Mouse (Mus musculus) CH12.LX (cell line): ENCODE data around the gene Gramd1b. TPM values are rescaled to one million over a fixed set of nuclear protein-coding genes. Genes with fewer than 3 reads are reported as not detected.

Source experiments
- DNase-seq: peaks from one replicate; pipeline ENCODE4 v3.0.0-alpha.2; 2013; ENCODE audit errors: extremely low read depth
- H3K27ac ChIP-seq: 2 replicates; pipeline ENCODE4 v1.5.1; 2012; ENCODE audit warnings: low read depth, mild to moderate bottlenecking, control low read depth, moderate library complexity; ENCODE audit not compliant: insufficient read depth
- H3K27me3 ChIP-seq: replicated peaks from 2 replicates; pipeline ENCODE3; 2012; ENCODE audit warnings: inconsistent platforms
- H3K36me3 ChIP-seq, 2 experiments: replicated peaks in 1 of 2; 2 replicates each; pipeline versions ENCODE3 to v1.6.1; 2012; ENCODE audit warnings: inconsistent platforms in 1 of 2, low read length in 1 of 2, mild to moderate bottlenecking in 1 of 2, mixed read lengths in 1 of 2, moderate library complexity in 1 of 2; ENCODE audit not compliant: control insufficient read depth in 1 of 2, insufficient read depth in 1 of 2
- H3K4me1 ChIP-seq, 2 experiments: 2 replicates each; pipeline ENCODE4 v1.6.1; 2012; ENCODE audit warnings: inconsistent platforms in 1 of 2, moderate library complexity in 1 of 2; ENCODE audit not compliant: insufficient read depth in 2 of 2, control insufficient read depth in 1 of 2
- H3K4me2 ChIP-seq: 2 replicates; pipeline ENCODE4 v1.6.1; 2012; ENCODE audit warnings: low read depth, mild to moderate bottlenecking, control low read depth; ENCODE audit not compliant: poor library complexity, insufficient read depth, severe bottlenecking
- H3K4me3 ChIP-seq, 3 experiments: fragments of 150-350 bp in 1 of 3; sonication (generic) in 1 of 3; replicated peaks in 1 of 3; 2 replicates each; pipeline versions ENCODE3 to v1.5.1; 2011 to 2012; ENCODE audit warnings: low read depth in 2 of 3, low read length in 2 of 3, mild to moderate bottlenecking in 2 of 3, moderate library complexity in 2 of 3, control low read depth in 1 of 3, improper control_type of control experiment in 1 of 3, inconsistent platforms in 1 of 3, mixed read lengths in 1 of 3; ENCODE audit not compliant: poor library complexity in 1 of 3
- H3K79me2 ChIP-seq: replicated peaks from 2 replicates; pipeline ENCODE4 v1.6.1; 2012; ENCODE audit warnings: mild to moderate bottlenecking, moderate library complexity; ENCODE audit not compliant: control insufficient read depth, poor library complexity, insufficient read depth, severe bottlenecking; ENCODE audit errors: extremely low read depth
- H3K9ac ChIP-seq: 2 replicates; pipeline ENCODE4 v1.6.1; 2012; ENCODE audit warnings: low read depth, mild to moderate bottlenecking, control low read depth, moderate library complexity; ENCODE audit not compliant: insufficient read depth
- H3K9me3 ChIP-seq: replicated peaks from 2 replicates; pipeline ENCODE3; 2012; ENCODE audit warnings: low read length, inconsistent platforms, mixed read lengths
- CHD1 ChIP-seq: IDR thresholded peaks from 2 replicates; pipeline ENCODE4 v1.6.1; 2012; ENCODE audit warnings: low read depth, low read length, improper control_type of control experiment, inconsistent platforms
- CHD2 ChIP-seq: IDR thresholded peaks from 2 replicates; pipeline ENCODE4 v1.6.1; 2011; ENCODE audit warnings: low read length, improper control_type of control experiment
- CTCF ChIP-seq, 2 experiments: IDR thresholded peaks in 1 of 2; conservative IDR thresholded peaks in 1 of 2; 2 replicates each; pipeline ENCODE4 v1.5.1; 2011 to 2012; ENCODE audit warnings: low read depth in 2 of 2, low read length in 2 of 2, improper control_type of control experiment in 1 of 2, inconsistent platforms in 1 of 2, mild to moderate bottlenecking in 1 of 2, moderate library complexity in 1 of 2
- ELF1 ChIP-seq: IDR thresholded peaks from 2 replicates; pipeline ENCODE4 v1.6.1; 2014; ENCODE audit warnings: low read depth, mild to moderate bottlenecking, inconsistent platforms, low read length, improper control_type of control experiment
- EP300 ChIP-seq: IDR thresholded peaks from 2 replicates; pipeline ENCODE4 v1.6.1; 2011; ENCODE audit warnings: low read length, improper control_type of control experiment
- HCFC1 ChIP-seq: IDR thresholded peaks from 2 replicates; pipeline ENCODE4 v1.6.1; 2012; ENCODE audit warnings: low read depth, mild to moderate bottlenecking, inconsistent platforms, low read length, improper control_type of control experiment
- KAT2A ChIP-seq: IDR thresholded peaks from 2 replicates; pipeline ENCODE4 v1.6.1; 2012; ENCODE audit warnings: low read length, improper control_type of control experiment, inconsistent platforms; ENCODE audit not compliant: insufficient replicate concordance
- MAX ChIP-seq: IDR thresholded peaks from 2 replicates; pipeline ENCODE4 v1.6.1; 2011; ENCODE audit warnings: low read length, improper control_type of control experiment
- MXI1 ChIP-seq: IDR thresholded peaks from 2 replicates; pipeline ENCODE4 v1.6.1; 2011; ENCODE audit warnings: mild to moderate bottlenecking, low read depth, low read length, improper control_type of control experiment
- NELFE ChIP-seq: IDR thresholded peaks from 2 replicates; pipeline ENCODE4 v1.6.1; 2011; ENCODE audit warnings: low read depth, low read length, improper control_type of control experiment
- NRF1 ChIP-seq: IDR thresholded peaks from 2 replicates; pipeline ENCODE4 v1.6.1; 2014; ENCODE audit warnings: low read depth, mild to moderate bottlenecking, inconsistent platforms, low read length, improper control_type of control experiment, moderate library complexity
- POLR2A ChIP-seq: IDR thresholded peaks from 2 replicates; pipeline ENCODE4 v1.6.1; 2011; ENCODE audit warnings: low read depth, mild to moderate bottlenecking, improper control_type of control experiment, low read length
- POLR2AphosphoS2 ChIP-seq: IDR thresholded peaks from 2 replicates; pipeline ENCODE4 v1.6.1; 2011; ENCODE audit warnings: low read depth, low read length, improper control_type of control experiment
- RCOR1 ChIP-seq: conservative IDR thresholded peaks from 2 replicates; pipeline ENCODE4 v1.6.1; 2012; ENCODE audit warnings: low read depth, mild to moderate bottlenecking, inconsistent platforms, low read length, improper control_type of control experiment
- SMC3 ChIP-seq: IDR thresholded peaks from 2 replicates; pipeline ENCODE4 v1.6.1; 2011; ENCODE audit warnings: low read depth, low read length, improper control_type of control experiment
- TBP ChIP-seq: conservative IDR thresholded peaks from 2 replicates; pipeline ENCODE4 v1.6.1; 2011; ENCODE audit warnings: low read depth, low read length, improper control_type of control experiment
- TCF12 ChIP-seq: IDR thresholded peaks from 2 replicates; pipeline ENCODE4 v1.6.1; 2014; ENCODE audit warnings: low read depth, mild to moderate bottlenecking, inconsistent platforms, low read length, improper control_type of control experiment
- UBTF ChIP-seq: IDR thresholded peaks from 2 replicates; pipeline ENCODE4 v1.6.1; 2012; ENCODE audit warnings: low read depth, mild to moderate bottlenecking, inconsistent platforms, low read length, improper control_type of control experiment, moderate library complexity
- ZC3H11A ChIP-seq: IDR thresholded peaks from 2 replicates; pipeline ENCODE4 v1.6.1; 2012; ENCODE audit warnings: low read depth, mild to moderate bottlenecking, inconsistent platforms, low read length, improper control_type of control experiment
- ZMIZ1 ChIP-seq: IDR thresholded peaks from 2 replicates; pipeline ENCODE4 v1.6.1; 2012; ENCODE audit warnings: low read depth, mild to moderate bottlenecking, inconsistent platforms, low read length, improper control_type of control experiment
- dilution Hi-C: fragments of 300-500 bp; cut with MboI; formaldehyde crosslinking; loops from 2 replicates; pipeline ENCODE4 v1.14.3; 2020; ENCODE audit warnings: low sequenced_read_pairs; ENCODE audit not compliant: extremely low pct_unique_long_range_greater_than_20kb, extremely low pct_ligation_motif_present
- in situ Hi-C: fragments of 300-500 bp; cut with MboI; formaldehyde crosslinking; loops from 3 replicates; pipeline ENCODE4 v1.14.3; 2019; ENCODE audit warnings: low sequenced_read_pairs, low pct_ligation_motif_present, low pct_unique_long_range_greater_than_20kb, mixed read lengths
- polyA plus RNA-seq: library from polyadenylated mRNA; unstranded; fragments of >175 nt; gene quantifications from 2 replicates; pipeline ENCODE4 v1.2.1, GENCODE M21; 2012; ENCODE audit warnings: low read depth; ENCODE audit not compliant: insufficient read length
- total RNA-seq, 2 experiments: library from RNA; depleted of rRNA; stranded (reverse); fragments of 300-350 nt in 1 of 2; fragments of >200 nt in 1 of 2; gene quantifications; 2 replicates each; pipeline ENCODE4 v1.2.3; 2012 to 2014

Gene Gramd1b
- total and polyA plus RNA-seq, 3 experiments: 13.3 to 40.8 (median 16.7) TPM

GRCm38 (mm10) chr9:40376711-40377410 is 154.3 kb downstream of the Gramd1b start:
- Histone ChIP-seq H3K9ac (no peak overlapping the region), H3K4me2 (no peak overlapping the region), H3K79me2 (peaks cover 3% of the 10 kb centered on the region; the same call in 1 of the 2 replicates), H3K36me3 (peaks cover 0 to 63% of the 10 kb centered on the region in 2 experiments), H3K4me3 (no peak overlapping the region), H3K9me3 (no peaks in the 10 kb centered on the region), H3K4me1 (peaks cover 0 to 6% of the 10 kb centered on the region in 2 experiments; a peak in 2 of 4 replicates), H3K27me3 (no peaks in the 10 kb centered on the region), H3K27ac (no peak overlapping the region)
- DNase-seq: no peak
- TF ChIP-seq POLR2AphosphoS2: no peak
- TF ChIP-seq RCOR1: no peak
- TF ChIP-seq EP300: no peak
- TF ChIP-seq CTCF (conservative IDR thresholded peaks at IDR 0.05 in 1 of 2, IDR thresholded peaks at IDR 0.05 in 1 of 2; ENCODE audit: low read depth in 2 of 2, low read length in 2 of 2): no peak
- TF ChIP-seq TBP: no peak
- TF ChIP-seq NRF1: no peak
- TF ChIP-seq MAX: no peak
- TF ChIP-seq KAT2A: no peak
- no peak for TF ChIP-seq UBTF
- TF ChIP-seq POLR2A: no peak
- TF ChIP-seq ZMIZ1: no peak
- no peak for TF ChIP-seq HCFC1
- TF ChIP-seq ZC3H11A: no peak
- no peak for TF ChIP-seq CHD1
- TF ChIP-seq TCF12: no peak
- no peak for TF ChIP-seq SMC3
- TF ChIP-seq CHD2: no peak
- no peak for TF ChIP-seq ELF1
- TF ChIP-seq MXI1: no peak
- in situ Hi-C loops: no loop called here
- dilution Hi-C loops: no loop called here

- dilution Hi-C loops: no loop called here
Observed at GRCm38 (mm10) chr9:40376139-40376541, 155.0 kb downstream of the Gramd1b start.

More at GRCm38 (mm10) chr9:40376139-40376541, 155.0 kb downstream of the Gramd1b start:
- no peak overlapping the region for H3K9ac ChIP-seq
- no peaks in the 10 kb centered on the region for H3K9me3 ChIP-seq
- H3K36me3 ChIP-seq: peaks cover 0 to 68% of the 10 kb centered on the region in 2 experiments
- no peak overlapping the region for H3K4me2 ChIP-seq
- no peak overlapping the region for H3K27ac ChIP-seq
- in situ Hi-C loops: no loop called here
- DNase-seq: no peak
- no peaks in the 10 kb centered on the region for H3K4me1 ChIP-seq
- TF ChIP-seq EP300 (no peak), MXI1 (no peak), ELF1 (no peak), NELFE (no peak), CHD2 (no peak)
- no peaks in the 10 kb centered on the region for H3K27me3 ChIP-seq
- H3K79me2 ChIP-seq: 0 out of 2 replicates have a peak, but pooled peaks cover 3% of the 10 kb centered on the region
- no peak overlapping the region for H3K4me3 ChIP-seq
